Mouse (Mus musculus): ENCODE results near the gene Wnt2.

DNA sequence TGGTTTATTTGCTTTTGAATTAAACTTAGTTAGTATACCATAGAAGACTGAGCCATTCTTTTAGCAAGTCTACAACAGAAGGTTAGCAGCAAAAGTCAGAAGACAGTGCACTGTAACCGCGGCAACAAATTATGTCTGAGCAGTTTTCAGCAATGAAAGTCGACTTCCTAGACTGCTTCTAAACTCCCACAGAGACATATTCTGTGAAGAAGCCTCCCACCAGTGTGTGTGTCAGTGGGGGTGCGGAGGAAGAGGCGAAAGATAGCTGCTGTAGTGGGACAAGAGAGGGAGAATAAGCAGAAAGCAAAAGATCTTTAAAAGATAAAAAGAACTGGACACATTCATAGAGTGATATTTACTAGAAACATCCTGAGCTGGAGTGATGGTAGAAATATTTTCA, 21.3 kb upstream of the Wnt2 start:
- no peak for TF ChIP-seq CTCF (IDR thresholded peaks at IDR 0.05; ENCODE audit: control insufficient read depth, insufficient read depth, insufficient read length)
- TF ChIP-seq MYOD1 (IDR thresholded peaks at IDR 0.05; ENCODE audit: control insufficient read depth, insufficient read length, low read depth), result no peak
- TF ChIP-seq CEBPB (IDR thresholded peaks at IDR 0.05; ENCODE audit: low read depth), result no peak
- no peak for TF ChIP-seq USF1 (IDR thresholded peaks at IDR 0.05; ENCODE audit: low read depth)
